Comparison of ENCODE assay signal across 8 mouse cellular contexts in genomic region chr10:128008207-128008889, GRCm38 (mm10). TPM values are rescaled to one million over a fixed set of nuclear protein-coding genes. Genes with fewer than 3 reads are reported as not detected.
A peak's percentile ranks its signal among the peaks of the same experiment; 100 is the strongest.
DNase-seq lines count a peak whose midpoint lies in the region; ATAC-seq lines count a peak whose summit lies in the region.

No protein-coding gene starts in this region.

- H3K36me3 ChIP-seq in hindbrain, embryonic 16.5 days (ENCODE audit: control insufficient read depth, insufficient read depth, low read length), result no peaks in the 10 kb centered on the region

- DNase-seq in NIH3T3 (ENCODE audit: low read depth), result peak; percentile 93
- peak; percentile 82 to 85 for DNase-seq in cerebellum, postnatal 10 days
- peak; percentile 45 to 82 for DNase-seq in frontal cortex, postnatal 14 days (ENCODE audit: low spot score in 2 of 2)
- peak; percentile 62 to 85 for DNase-seq in layer of hippocampus, postnatal 25 days (ENCODE audit: extremely low spot score in 1 of 2, low spot score in 1 of 2)
- DNase-seq in lung, postnatal 25 days (ENCODE audit: low spot score), result peak; percentile 81
- DNase-seq in retina, postnatal 7 days (ENCODE audit: low read depth, low spot score), result peak; percentile 74
- peak; percentile 26 for DNase-seq in urinary bladder, adult 2 months (ENCODE audit: low spot score)

- peak; percentile 82 for ATAC-seq in hindbrain, embryonic 16.5 days

- H3K27ac ChIP-seq in hindbrain, embryonic 16.5 days (ENCODE audit: low read depth, low read length), result no peak overlapping the region

- 4% methylated on average over 4 of the region's 4 CpGs for WGBS in hindbrain, embryonic 16.5 days

- H3K9me3 ChIP-seq in hindbrain, embryonic 16.5 days (ENCODE audit: control insufficient read depth, low read length), result no peaks in the 10 kb centered on the region

- no peak overlapping the region for H3K4me3 ChIP-seq in hindbrain, embryonic 16.5 days (ENCODE audit: low read length)

- H3K4me1 ChIP-seq in hindbrain, embryonic 16.5 days (ENCODE audit: control insufficient read depth, insufficient read depth, low read depth, low read length), result no peaks in the 10 kb centered on the region

- H3K9ac ChIP-seq in hindbrain, embryonic 16.5 days (ENCODE audit: low read depth, low read length), result no peak overlapping the region

- no peaks in the 10 kb centered on the region for H3K27me3 ChIP-seq in hindbrain, embryonic 16.5 days (replicated peaks; ENCODE audit: control insufficient read depth, insufficient read depth, low read length)

- no peak overlapping the region for H3K4me2 ChIP-seq in hindbrain, embryonic 16.5 days (ENCODE audit: low read length)

RNA-seq across cellular contexts. Expression of gene Hsd17b6, which starts 0.9 kb away (rescaled TPM):
- polyA plus RNA-seq in hindbrain, embryonic 16.5 days (2015; fragmentation: Nextera tagmentation; extraction: Ambion mirVana), result not detected in 2 replicates
- not detected for total RNA-seq in layer of hippocampus, postnatal 25 days (2021)
- 0.10 and 0.21 TPM in 2 replicates for polyA plus RNA-seq in urinary bladder, adult 2 months (2012; rRNA removed)

RNA-seq across cellular contexts. Expression of gene Prim1, which starts 6.6 kb away (rescaled TPM):
- 37.2 and 40.2 TPM in 2 replicates for polyA plus RNA-seq in hindbrain, embryonic 16.5 days (2015; fragmentation: Nextera tagmentation; extraction: Ambion mirVana)
- total RNA-seq in layer of hippocampus, postnatal 25 days (2021), result 1 to 10 TPM; 6.6 to 6.8 TPM
- 6.5 and 9.6 TPM in 2 replicates for polyA plus RNA-seq in urinary bladder, adult 2 months (2012; rRNA removed)

RNA-seq across cellular contexts. Expression of gene Naca, which starts 27.0 kb away (rescaled TPM):
- 426 and 444 TPM in 2 replicates for polyA plus RNA-seq in hindbrain, embryonic 16.5 days (2015; fragmentation: Nextera tagmentation; extraction: Ambion mirVana)
- total RNA-seq in layer of hippocampus, postnatal 25 days (2021), result 100 to 1,000 TPM; 317 to 351 TPM
- polyA plus RNA-seq in urinary bladder, adult 2 months (2012; rRNA removed), result 331 and 455 TPM in 2 replicates

RNA-seq across cellular contexts. Expression of gene Ptges3, which starts 50.4 kb away (rescaled TPM):
- polyA plus RNA-seq in hindbrain, embryonic 16.5 days (2015; fragmentation: Nextera tagmentation; extraction: Ambion mirVana), result 359 and 361 TPM in 2 replicates
- 100 to 1,000 TPM; 134 to 145 TPM for total RNA-seq in layer of hippocampus, postnatal 25 days (2021)
- polyA plus RNA-seq in urinary bladder, adult 2 months (2012; rRNA removed), result 72.0 and 90.7 TPM in 2 replicates

Comparison
In these comparisons a context has a peak if more than half of its experiments do, and no peak if none do; other contexts are left out.
1. DNase-seq: peak in every context shown above with its lines; median percentile 93 in NIH3T3; 84 in cerebellum, postnatal 10 days; 81 in lung, postnatal 25 days; 74 in retina, postnatal 7 days; 74 in layer of hippocampus, postnatal 25 days; 64 in frontal cortex, postnatal 14 days; 26 in urinary bladder, adult 2 months.